Mouse (Mus musculus) bone marrow, adult 2 months (tissue): ENCODE measurements at regions not wholly inside any gene's neighbourhood (a gene's known extent, or its start where the extent isn't known, plus 50 kb on each side); places are given as distances from the start of the nearest gene placed in this dataset.
"Not testable (repeated sequence)": the region's sequence is repeated elsewhere in the genome, so short reads cannot be mapped to it uniquely, and the experiment has no call there.

Experiments
- H3K27ac ChIP-seq: fragments of 200-500 bp; 2 replicates; pipeline ENCODE4 v1.5.1; 2012; ENCODE audit warnings: low read depth, mild to moderate bottlenecking, control low read depth, inconsistent platforms, low read length; ENCODE audit not compliant: control insufficient read depth, poor library complexity, insufficient read depth
- H3K4me1 ChIP-seq: fragments of 200-500 bp; 2 replicates; pipeline ENCODE4 v1.6.1; 2011; ENCODE audit warnings: low read length; ENCODE audit not compliant: control insufficient read depth, insufficient read depth
- H3K4me3 ChIP-seq: fragments of 200-500 bp; replicated peaks from 2 replicates; pipeline ENCODE3; 2011; ENCODE audit warnings: mild to moderate bottlenecking, low read depth, low read length, control low read depth; ENCODE audit not compliant: control insufficient read depth
- CTCF ChIP-seq: fragments of 200-500 bp; IDR thresholded peaks from 2 replicates; pipeline ENCODE4 v1.5.1; 2011; ENCODE audit warnings: low read length, control low read depth; ENCODE audit not compliant: control insufficient read depth, insufficient read depth
- POLR2A ChIP-seq: fragments of 200-500 bp; IDR thresholded peaks from 2 replicates; pipeline ENCODE4 v1.6.1; 2011; ENCODE audit warnings: low read depth, mild to moderate bottlenecking, control low read depth, low read length, borderline replicate concordance; ENCODE audit not compliant: control insufficient read depth
- WGBS: fragments of 180-500 bp; shearing (Covaris S2); methylation state at CpG from one replicate; pipeline ENCODE4 v1.1.7; 2018; 5-methylcytosine and 5-hydroxymethylcytosine counted together

DNA sequence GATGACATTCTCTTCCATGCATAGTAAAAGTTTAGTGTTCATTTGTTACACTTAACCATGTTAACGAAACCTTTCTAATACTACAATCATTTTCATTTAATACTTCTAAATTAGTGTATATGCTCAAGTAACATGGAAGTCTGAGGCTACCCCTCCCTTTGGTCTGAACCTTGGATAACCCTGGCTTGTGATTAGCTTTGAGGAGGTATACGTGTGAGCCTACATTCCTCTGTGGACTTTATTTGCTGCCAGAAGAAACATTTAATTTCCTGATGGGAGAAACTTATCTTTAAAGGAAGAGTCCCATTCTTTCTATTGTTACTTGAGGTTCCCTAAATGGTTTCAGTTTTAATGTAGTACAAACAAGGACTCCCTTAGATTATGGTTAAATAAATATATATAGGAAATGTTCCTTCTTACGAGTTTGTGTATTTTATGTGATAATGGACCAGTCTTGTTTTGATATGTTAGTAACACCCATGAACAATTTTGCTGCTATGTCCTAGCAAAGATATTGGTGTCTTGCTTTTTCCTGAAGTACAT lies 75.9 kb downstream of the Gm13691 start:
- TF ChIP-seq CTCF (no peak), POLR2A (no peak)
- H3K27ac ChIP-seq, result no peak overlapping the region
- 84% methylated on average over 3 of the region's 3 CpGs for WGBS
- H3K4me1 ChIP-seq, result peaks cover 2% of the 10 kb centered on the region; the same call in 1 of the 2 replicates
- H3K4me3 ChIP-seq, result no peak overlapping the region

DNA sequence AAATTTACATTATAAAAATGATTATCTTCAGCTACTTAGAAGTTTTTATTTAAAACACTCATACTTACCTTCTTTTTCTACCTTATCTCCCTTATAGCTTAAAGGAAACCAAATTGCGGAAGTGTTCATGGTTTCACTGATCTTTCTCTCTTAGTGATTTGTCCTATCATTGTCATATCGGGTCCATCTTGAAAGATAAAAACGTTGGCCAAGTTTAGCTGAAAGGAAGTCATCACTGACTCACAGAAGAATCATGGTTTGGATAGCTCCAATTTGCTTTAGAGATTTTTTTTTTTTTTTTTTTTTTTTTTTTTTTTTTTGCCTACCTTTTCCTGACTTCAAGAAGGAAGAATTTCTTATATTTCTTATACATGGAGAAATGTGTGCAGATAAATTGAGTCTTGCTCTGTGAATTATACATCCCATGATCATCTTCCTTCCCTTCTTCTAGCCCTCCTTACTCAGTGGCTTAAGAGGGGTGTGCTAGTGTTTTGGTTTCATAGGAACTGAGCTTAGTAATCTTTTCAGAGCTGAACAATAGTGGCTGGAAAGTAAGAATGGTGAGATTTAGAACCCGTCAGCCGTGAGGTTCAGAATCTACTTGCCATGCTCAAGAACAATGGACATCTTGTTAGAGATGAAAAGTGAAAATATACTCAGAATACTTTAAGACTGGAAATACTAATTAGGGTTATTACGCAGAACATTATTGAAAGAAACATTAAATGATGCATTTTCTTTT lies 76.6 kb downstream of the Gm13691 start:
- Histone ChIP-seq H3K4me3 (no peak overlapping the region), H3K27ac (no peak overlapping the region), H3K4me1 (no peaks in the 10 kb centered on the region; the same call in 1 of the 2 replicates)
- WGBS, result 70% methylated on average over 6 of the region's 6 CpGs
- TF ChIP-seq POLR2A, result no peak
- TF ChIP-seq CTCF, result no peak

DNA sequence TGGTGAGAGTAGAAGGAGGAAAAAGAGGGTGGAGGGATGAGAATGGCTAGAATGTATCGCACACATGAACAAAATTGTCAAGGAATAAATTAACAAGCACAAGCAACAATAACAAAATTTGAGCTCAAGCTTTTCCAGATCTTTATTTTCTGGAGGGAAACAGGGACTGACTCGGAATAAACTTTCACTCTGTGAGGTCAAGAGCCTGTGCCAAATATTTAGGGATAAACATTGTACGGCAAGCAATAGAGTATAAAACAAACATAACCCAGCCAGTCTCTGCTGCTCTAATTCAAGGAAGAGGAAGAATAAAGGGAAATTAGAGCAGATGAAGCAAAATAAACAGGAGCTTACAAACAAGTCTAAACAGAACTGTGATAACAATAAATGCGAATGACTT lies 78.3 kb downstream of the Gm13691 start:
- Histone ChIP-seq H3K4me1 (no peaks in the 10 kb centered on the region; the same call in 1 of the 2 replicates), H3K27ac (no peak overlapping the region), H3K4me3 (no peak overlapping the region)
- TF ChIP-seq CTCF (no peak), POLR2A (no peak)
- 92% methylated on average over 4 of the region's 4 CpGs for WGBS

DNA sequence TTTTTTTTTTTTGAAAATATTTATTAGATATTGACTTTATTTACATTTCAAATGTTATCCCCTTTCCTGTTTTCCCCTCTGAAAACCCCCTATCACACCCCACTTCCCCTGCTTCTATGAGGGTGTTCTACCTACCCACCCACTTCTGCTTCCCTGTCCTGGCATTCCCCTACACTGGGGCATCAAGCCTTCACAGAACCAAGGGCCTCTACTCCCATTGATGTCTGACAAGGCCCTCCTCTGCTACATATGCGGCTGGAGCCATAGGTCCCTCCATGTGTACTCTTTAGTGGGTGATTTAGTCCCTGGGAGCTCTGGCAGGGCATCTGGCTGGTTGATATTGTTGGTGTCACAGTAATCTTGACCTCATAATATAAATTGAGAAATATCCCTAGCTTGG lies 79.1 kb downstream of the Gm13691 start:
- not testable (repeated sequence) for H3K4me3 ChIP-seq, H3K4me1 ChIP-seq
- 83% methylated on average over 1 of the region's 1 CpGs for WGBS

DNA sequence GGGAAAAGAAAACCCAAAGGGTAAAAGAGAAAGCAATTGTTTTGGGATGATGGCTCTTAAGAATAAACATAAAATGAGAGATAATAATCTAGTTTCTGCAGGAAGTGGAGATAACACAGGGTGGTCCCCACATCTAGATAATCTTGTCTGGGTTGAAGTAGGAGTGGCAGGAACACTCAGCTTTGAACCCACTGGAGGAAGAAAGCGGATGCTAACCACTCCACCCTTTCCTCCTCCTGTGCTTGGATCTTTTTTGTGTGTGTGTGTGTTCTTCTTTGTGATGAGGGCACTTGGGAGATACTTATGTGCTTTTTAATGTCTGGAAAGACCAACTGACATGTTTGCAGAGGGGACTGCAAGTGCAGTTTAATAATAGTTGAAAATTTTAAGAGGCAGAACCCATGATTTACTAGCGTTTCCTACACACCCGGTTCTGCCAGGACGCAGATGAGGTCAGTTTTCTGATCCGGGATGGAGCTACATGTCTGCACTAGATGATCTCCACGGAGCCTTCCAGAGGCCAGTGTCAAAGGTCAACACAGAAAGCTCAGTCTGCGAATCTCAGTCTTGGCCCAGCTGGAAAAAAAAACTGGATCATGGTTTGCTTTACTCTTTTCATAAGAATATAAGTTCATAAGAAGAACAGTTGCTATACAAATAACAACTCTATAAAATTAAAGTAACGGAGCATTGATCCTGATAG lies 82.7 kb downstream of the Gm13691 start:
- WGBS, result 71% methylated on average over 8 of the region's 8 CpGs
- Histone ChIP-seq H3K27ac (no peak overlapping the region), H3K4me3 (no peak overlapping the region), H3K4me1 (no peaks in the 10 kb centered on the region)
- TF ChIP-seq CTCF (no peak), POLR2A (no peak)

More for the DNA sequence above, 79.1 kb downstream of the Gm13691 start:
- H3K27ac ChIP-seq, result not testable (repeated sequence)

DNA sequence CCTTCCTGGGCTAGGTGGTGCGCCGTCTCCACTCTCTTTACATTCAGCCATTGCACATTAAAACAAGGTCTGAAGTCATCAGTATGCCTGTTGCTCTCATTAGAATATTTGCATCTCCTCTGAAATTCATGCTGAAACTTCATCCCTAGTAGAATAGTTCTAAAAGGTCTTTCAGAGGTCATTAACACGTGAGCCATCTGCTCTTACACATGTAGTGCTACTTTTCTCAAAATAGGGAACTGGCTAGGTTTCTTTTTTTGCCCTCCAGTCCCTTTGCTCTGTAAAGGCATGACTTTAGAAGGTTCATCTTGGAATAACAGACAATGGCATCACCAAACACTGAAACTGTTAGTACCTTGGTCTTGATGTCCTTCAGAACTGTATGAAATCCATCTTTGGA lies 85.6 kb downstream of the Gm13691 start:
- Histone ChIP-seq H3K4me3 (no peak overlapping the region), H3K4me1 (no peaks in the 10 kb centered on the region), H3K27ac (no peak overlapping the region)
- 67% methylated on average over 3 of the region's 3 CpGs for WGBS
- TF ChIP-seq POLR2A (no peak), CTCF (no peak)

DNA sequence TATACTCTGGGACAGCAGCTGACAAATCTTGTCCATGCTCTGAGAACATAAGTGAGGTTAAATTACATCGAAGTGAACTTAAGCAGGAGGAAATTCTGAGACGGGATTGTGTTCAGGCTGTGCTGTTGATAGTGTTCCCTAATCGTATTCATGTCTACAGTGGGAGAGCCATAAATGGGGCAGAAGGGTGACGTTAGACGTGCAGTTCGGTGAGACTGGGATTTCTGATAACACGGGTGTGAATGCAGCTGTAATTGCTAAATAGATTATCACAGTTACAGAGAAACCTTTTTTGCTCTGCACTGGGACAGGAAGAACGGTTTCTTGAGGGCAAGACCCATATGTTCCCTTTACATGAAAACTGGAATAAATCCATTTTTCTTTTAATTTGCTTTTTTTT lies 88.9 kb downstream of the Gm13691 start:
- WGBS, result 64% methylated on average over 8 of the region's 8 CpGs
- H3K27ac ChIP-seq, result no peak overlapping the region
- H3K4me1 ChIP-seq, result no peaks in the 10 kb centered on the region
- H3K4me3 ChIP-seq, result no peak overlapping the region
- TF ChIP-seq POLR2A (no peak), CTCF (no peak)

DNA sequence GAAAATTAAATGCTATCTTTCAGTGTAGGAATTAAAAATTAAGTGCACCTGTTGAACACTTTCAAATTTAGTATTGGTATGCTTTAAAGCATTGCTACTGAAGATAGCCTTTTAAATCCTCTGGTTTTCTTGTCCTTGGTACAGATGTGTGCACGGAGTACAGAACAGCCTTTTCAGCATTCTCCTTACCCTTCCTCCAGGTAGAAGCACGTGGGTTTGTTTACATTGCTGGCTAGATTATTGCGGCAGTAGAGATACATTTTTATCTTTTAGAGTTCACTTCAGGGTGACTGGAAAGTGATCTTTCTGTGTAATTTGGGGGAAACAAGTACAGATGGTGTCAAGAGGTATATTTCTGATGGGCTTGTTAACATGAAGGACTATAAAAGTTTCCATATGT lies 89.9 kb downstream of the Gm13691 start:
- H3K4me3 ChIP-seq, result no peak overlapping the region
- no peak for TF ChIP-seq CTCF
- no peak for TF ChIP-seq POLR2A
- WGBS, result 69% methylated on average over 3 of the region's 3 CpGs
- no peak overlapping the region for H3K27ac ChIP-seq
- no peaks in the 10 kb centered on the region for H3K4me1 ChIP-seq
